Mouse (Mus musculus) heart, postnatal 0 days (tissue): ENCODE measurements at regions not wholly inside any gene's neighbourhood (a gene's known extent, or its start where the extent isn't known, plus 50 kb on each side); places are given as distances from the start of the nearest gene placed in this dataset.

ENCODE experiments used
- ATAC-seq: fragments of 200-750 bp; cut with Nextera tagmentation; 2 replicates; pipeline ENCODE4 v1.8.0; 2017; ENCODE audit warnings: low read depth, moderate number of reproducible peaks, moderate library complexity; ENCODE audit not compliant: insufficient read depth
- DNase-seq: peaks from one replicate; pipeline ENCODE4 v3.0.0-alpha.2; 2016; ENCODE audit warnings: low spot score
- H3K27ac ChIP-seq: fragments of 300-500 bp; sonication (generic); 2 replicates; pipeline ENCODE4 v1.5.1; 2014; ENCODE audit warnings: low read depth, mild to moderate bottlenecking
- H3K27me3 ChIP-seq: fragments of 300-500 bp; sonication (generic); 2 replicates; pipeline ENCODE4 v1.6.1; 2014; ENCODE audit warnings: low read length, mixed read lengths; ENCODE audit not compliant: control insufficient read depth, insufficient read depth
- H3K36me3 ChIP-seq: fragments of 300-500 bp; sonication (generic); replicated peaks from 2 replicates; pipeline ENCODE4 v1.6.1; 2014; ENCODE audit warnings: low read length, mixed read lengths; ENCODE audit not compliant: control insufficient read depth, insufficient read depth
- H3K4me1 ChIP-seq: fragments of 300-500 bp; sonication (generic); 2 replicates; pipeline ENCODE4 v1.6.1; 2014; ENCODE audit warnings: antibody characterized with exemption; ENCODE audit not compliant: control insufficient read depth, insufficient read depth
- H3K4me2 ChIP-seq: fragments of 300-500 bp; sonication (generic); 2 replicates; pipeline ENCODE4 v1.6.1; 2014; ENCODE audit warnings: low read depth, mild to moderate bottlenecking, low read length, moderate library complexity
- H3K4me3 ChIP-seq: fragments of 300-500 bp; sonication (generic); 2 replicates; pipeline ENCODE4 v1.5.1; 2014; ENCODE audit warnings: low read depth, low read length
- H3K9ac ChIP-seq: fragments of 300-500 bp; sonication (generic); replicated peaks from 2 replicates; pipeline ENCODE4 v1.6.1; 2014; ENCODE audit warnings: low read depth, low read length, mixed read lengths
- H3K9me3 ChIP-seq: fragments of 300-500 bp; sonication (generic); replicated peaks from 2 replicates; pipeline ENCODE4 v1.6.1; 2016; ENCODE audit warnings: low read length; ENCODE audit not compliant: control insufficient read depth
- CTCF ChIP-seq: IDR thresholded peaks from 2 replicates; pipeline ENCODE4 v1.5.1; 2016; ENCODE audit warnings: antibody characterized with exemption, control low read depth, low read depth
- EP300 ChIP-seq: IDR thresholded peaks from 2 replicates; pipeline ENCODE4 v1.6.1; 2016; ENCODE audit warnings: antibody characterized with exemption, low read depth
- WGBS: fragments of 180-500 bp; shearing (Covaris S2); extraction: QIAGEN DNeasy Blood & Tissue Kit; methylation state at CpG from one replicate; pipeline ENCODE4 v1.1.7; 2014; 5-methylcytosine and 5-hydroxymethylcytosine counted together

- H3K4me1 ChIP-seq, result no peaks in the 10 kb centered on the region
- no peak for TF ChIP-seq EP300
- TF ChIP-seq CTCF, result no peak
- DNase-seq, result no peak
- no peaks in the 10 kb centered on the region for H3K9me3 ChIP-seq
- H3K36me3 ChIP-seq, result no peaks in the 10 kb centered on the region
- H3K27me3 ChIP-seq, result no peaks in the 10 kb centered on the region
- WGBS, result 49% methylated on average over 5 of the region's 5 CpGs
- no peak overlapping the region for H3K27ac ChIP-seq
- no peak overlapping the region for H3K9ac ChIP-seq
- no peak for ATAC-seq
- H3K4me3 ChIP-seq, result no peak overlapping the region
- H3K4me2 ChIP-seq, result no peak overlapping the region
These were observed 60.8 kb upstream of the Thy1 start for GRCm38 (mm10) chr9:43982359-43982889.

- WGBS, result 44% methylated on average over 2 of the region's 2 CpGs
- DNase-seq (no peak), ATAC-seq (no peak)
- H3K36me3 ChIP-seq, result no peaks in the 10 kb centered on the region
- no peak overlapping the region for H3K27ac ChIP-seq
- no peak overlapping the region for H3K4me3 ChIP-seq
- no peak for TF ChIP-seq CTCF
- TF ChIP-seq EP300, result no peak
- no peaks in the 10 kb centered on the region for H3K27me3 ChIP-seq
- no peak overlapping the region for H3K4me2 ChIP-seq
- no peaks in the 10 kb centered on the region for H3K4me1 ChIP-seq
- no peak overlapping the region for H3K9ac ChIP-seq
- H3K9me3 ChIP-seq, result no peaks in the 10 kb centered on the region
These were observed 60.0 kb upstream of the Thy1 start for GRCm38 (mm10) chr9:43983220-43983619.

DNA sequence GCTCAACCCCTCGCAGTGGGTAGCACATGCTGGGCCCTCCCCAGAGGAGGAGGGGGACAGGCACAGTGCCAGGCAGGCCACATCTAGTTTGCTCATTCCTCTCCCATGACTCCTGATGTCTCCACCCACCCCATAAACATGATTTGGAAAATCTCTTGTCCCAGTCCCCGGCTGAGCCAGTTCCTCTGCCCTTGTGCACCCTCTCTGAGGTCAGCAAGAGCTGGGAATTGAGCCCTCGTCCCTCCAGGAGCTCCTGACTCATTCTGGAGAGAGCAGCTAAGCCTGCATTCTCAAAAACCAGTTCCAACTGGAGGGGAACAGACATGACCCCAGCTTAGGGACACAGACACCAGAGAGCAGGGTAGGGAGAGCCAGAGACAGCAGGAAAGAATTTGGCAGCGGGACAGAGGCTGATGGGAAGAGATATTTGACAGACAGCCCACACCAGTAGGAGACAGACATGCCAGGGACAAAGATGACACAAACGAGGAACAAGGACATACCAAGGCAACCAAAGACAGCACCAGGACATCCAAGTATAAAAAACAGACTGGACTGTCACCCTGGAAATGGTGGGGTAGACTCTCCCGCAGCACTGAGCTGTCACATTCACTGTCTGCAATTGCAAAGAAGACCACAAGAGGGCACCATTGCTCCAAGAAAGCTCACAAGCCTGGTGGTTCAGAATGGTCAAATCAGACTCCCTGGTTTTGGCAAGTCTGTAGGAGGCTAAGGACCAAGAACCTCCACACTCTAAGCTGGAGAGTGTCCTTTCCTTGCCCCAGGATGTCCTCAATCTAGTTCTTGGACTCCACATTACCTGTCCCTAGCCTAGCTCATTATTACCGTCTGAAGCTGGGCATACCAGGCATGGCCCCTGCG is 58.8 kb upstream of the Thy1 start:
- Histone ChIP-seq H3K9me3 (no peaks in the 10 kb centered on the region), H3K4me1 (peaks cover 3% of the 10 kb centered on the region; the same call in 1 of the 2 replicates), H3K27ac (no peak overlapping the region), H3K4me2 (no peak overlapping the region), H3K36me3 (no peaks in the 10 kb centered on the region), H3K4me3 (no peak overlapping the region), H3K9ac (no peak overlapping the region), H3K27me3 (no peaks in the 10 kb centered on the region)
- TF ChIP-seq CTCF (peak; percentile 94), EP300 (no peak)
- ATAC-seq, result peak; percentile 73
- WGBS, result 30% methylated on average over 8 of the region's 8 CpGs
- peak; percentile 81 for DNase-seq

DNA sequence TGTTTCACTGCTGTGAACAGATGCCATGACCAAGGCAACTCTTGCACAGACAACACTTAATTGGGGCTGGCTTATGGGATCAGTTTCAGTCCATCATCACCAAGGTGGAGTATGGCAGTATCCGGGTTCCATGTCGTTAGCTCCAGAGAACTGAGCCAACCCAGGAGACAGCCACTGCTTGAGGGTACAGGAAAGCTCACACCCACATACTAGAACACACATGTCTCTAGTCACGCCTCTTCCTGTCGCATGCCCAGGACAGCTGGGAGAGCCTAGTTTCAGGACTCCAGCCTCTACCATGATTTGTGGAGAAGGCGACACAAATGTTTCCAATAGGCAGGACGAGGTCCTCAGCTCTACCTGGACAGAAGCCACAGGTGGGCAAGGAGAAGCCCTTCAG is 55.2 kb upstream of the Thy1 start:
- ATAC-seq (no peak), DNase-seq (no peak)
- Histone ChIP-seq H3K4me2 (no peak overlapping the region), H3K9me3 (no peaks in the 10 kb centered on the region), H3K4me3 (no peak overlapping the region), H3K27me3 (no peaks in the 10 kb centered on the region), H3K4me1 (peaks cover 14% of the 10 kb centered on the region), H3K9ac (no peak overlapping the region), H3K27ac (no peak overlapping the region), H3K36me3 (no peaks in the 10 kb centered on the region)
- WGBS, result 77% methylated on average over 6 of the region's 6 CpGs
- no peak for TF ChIP-seq EP300
- TF ChIP-seq CTCF, result no peak

GRCm38 (mm10) chr9:43988981-43989860 is 54.0 kb upstream of the Thy1 start:
- WGBS, result 39% methylated on average over 13 of the region's 13 CpGs
- DNase-seq (no peak), ATAC-seq (0 out of 2 replicates have a peak, but pooled peaks have one; percentile 24)
- Histone ChIP-seq H3K27ac (no peak overlapping the region), H3K36me3 (no peaks in the 10 kb centered on the region), H3K9me3 (no peaks in the 10 kb centered on the region), H3K9ac (no peak overlapping the region), H3K4me2 (no peak overlapping the region), H3K27me3 (no peaks in the 10 kb centered on the region), H3K4me1 (peaks cover 14% of the 10 kb centered on the region), H3K4me3 (no peak overlapping the region)
- TF ChIP-seq CTCF, result no peak
- TF ChIP-seq EP300, result no peak
